Mouse (Mus musculus) midbrain, embryonic 15.5 days (tissue): ENCODE measurements around the gene Slc13a2. TPM values are rescaled to one million over a fixed set of nuclear protein-coding genes. Genes with fewer than 3 reads are reported as not detected.

ENCODE experiments used
- ATAC-seq: fragments of 200-750 bp; cut with Nextera tagmentation; replicated peaks from 2 replicates; pipeline ENCODE4 v1.8.0; 2017; ENCODE audit warnings: moderate TSS enrichment
- H3K27ac ChIP-seq: fragments of 300-500 bp; sonication (generic); 2 replicates; pipeline ENCODE4 v1.5.1; 2015; ENCODE audit warnings: mild to moderate bottlenecking, inconsistent platforms
- H3K27me3 ChIP-seq: fragments of 300-500 bp; sonication (generic); replicated peaks from 2 replicates; pipeline ENCODE4 v1.6.1; 2015; ENCODE audit warnings: inconsistent platforms
- H3K36me3 ChIP-seq: fragments of 300-500 bp; sonication (generic); replicated peaks from 2 replicates; pipeline ENCODE4 v1.6.1; 2015; ENCODE audit warnings: inconsistent platforms
- H3K4me1 ChIP-seq: fragments of 300-500 bp; sonication (generic); 2 replicates; pipeline ENCODE4 v1.6.1; 2015; ENCODE audit warnings: inconsistent platforms
- H3K4me2 ChIP-seq: fragments of 300-500 bp; sonication (generic); 2 replicates; pipeline ENCODE4 v1.6.1; 2015; ENCODE audit warnings: inconsistent platforms, mild to moderate bottlenecking, moderate library complexity
- H3K4me3 ChIP-seq: fragments of 300-500 bp; sonication (generic); 2 replicates; pipeline ENCODE4 v1.5.1; 2015; ENCODE audit warnings: mild to moderate bottlenecking, inconsistent platforms
- H3K9ac ChIP-seq: fragments of 300-500 bp; sonication (generic); 2 replicates; pipeline ENCODE4 v1.6.1; 2015; ENCODE audit warnings: mild to moderate bottlenecking, inconsistent platforms
- H3K9me3 ChIP-seq: fragments of 300-500 bp; sonication (generic); 2 replicates; pipeline ENCODE4 v1.6.1; 2016; ENCODE audit warnings: inconsistent platforms
- WGBS: fragments of 180-500 bp; shearing (Covaris S2); methylation state at CpG from one replicate; pipeline ENCODE4 v1.1.7; 2015; ENCODE audit warnings: mixed read lengths; 5-methylcytosine and 5-hydroxymethylcytosine counted together
- polyA plus RNA-seq: library from polyadenylated mRNA; unstranded; fragments of >200 nt; fragmentation: Nextera tagmentation; extraction: Ambion mirVana; gene quantifications from 2 replicates; pipeline ENCODE4 v1.2.1, GENCODE M21; 2015

Slc13a2 gene
- polyA plus RNA-seq, 1 experiment from 2014 or later = not detected

- Histone ChIP-seq H3K4me3 (no peak overlapping the region), H3K9me3 (no peaks in the 10 kb centered on the region), H3K27me3 (no peaks in the 10 kb centered on the region), H3K36me3 (no peaks in the 10 kb centered on the region), H3K27ac (no peak overlapping the region), H3K4me2 (no peak overlapping the region), H3K9ac (no peak overlapping the region), H3K4me1 (no peaks in the 10 kb centered on the region)
- ATAC-seq = no peak
- WGBS = 71% methylated on average over 5 of the region's 5 CpGs
Observed at GRCm38 (mm10) chr11:78428309-78428708, 6.3 kb upstream of the Slc13a2 start.

GRCm38 (mm10) chr11:78427655-78428054 lies 5.6 kb upstream of the Slc13a2 start:
- no peak for ATAC-seq
- no peak overlapping the region for H3K9ac ChIP-seq
- no peaks in the 10 kb centered on the region for H3K27me3 ChIP-seq
- no peaks in the 10 kb centered on the region for H3K4me1 ChIP-seq
- H3K36me3 ChIP-seq = no peaks in the 10 kb centered on the region
- no peaks in the 10 kb centered on the region for H3K9me3 ChIP-seq
- no peak overlapping the region for H3K4me3 ChIP-seq
- WGBS = 99% methylated on average over 6 of the region's 6 CpGs
- no peak overlapping the region for H3K27ac ChIP-seq
- no peak overlapping the region for H3K4me2 ChIP-seq

- no peak overlapping the region for H3K9ac ChIP-seq
- WGBS = 87% methylated on average over 1 of the region's 1 CpGs
- no peak for ATAC-seq
Observed at GRCm38 (mm10) chr11:78425572-78425971, 3.6 kb upstream of the Slc13a2 start.

GRCm38 (mm10) chr11:78424352-78424751 lies 2.3 kb upstream of the Slc13a2 start:
- WGBS = 77% methylated on average over 2 of the region's 2 CpGs

More at GRCm38 (mm10) chr11:78425572-78425971, 3.6 kb upstream of the Slc13a2 start:
- Histone ChIP-seq H3K9me3 (no peaks in the 10 kb centered on the region), H3K4me3 (no peak overlapping the region), H3K4me1 (no peaks in the 10 kb centered on the region), H3K27ac (no peak overlapping the region), H3K36me3 (no peaks in the 10 kb centered on the region), H3K4me2 (no peak overlapping the region), H3K27me3 (no peaks in the 10 kb centered on the region)

GRCm38 (mm10) chr11:78421201-78422009 lies 612 bp downstream of the Slc13a2 start:
- Histone ChIP-seq H3K27me3 (no peaks in the 10 kb centered on the region), H3K4me1 (no peaks in the 10 kb centered on the region), H3K4me3 (no peak overlapping the region), H3K4me2 (no peak overlapping the region), H3K9ac (no peak overlapping the region), H3K27ac (no peak overlapping the region), H3K36me3 (no peaks in the 10 kb centered on the region), H3K9me3 (no peaks in the 10 kb centered on the region)
- 73% methylated on average over 13 of the region's 13 CpGs for WGBS
- no peak for ATAC-seq

More at GRCm38 (mm10) chr11:78424352-78424751, 2.3 kb upstream of the Slc13a2 start:
- H3K27me3 ChIP-seq = no peaks in the 10 kb centered on the region
- no peak overlapping the region for H3K4me3 ChIP-seq
- no peak overlapping the region for H3K27ac ChIP-seq
- no peak for ATAC-seq
- H3K9ac ChIP-seq = no peak overlapping the region
- H3K4me1 ChIP-seq = no peaks in the 10 kb centered on the region
- no peak overlapping the region for H3K4me2 ChIP-seq
- no peaks in the 10 kb centered on the region for H3K9me3 ChIP-seq
- H3K36me3 ChIP-seq = no peaks in the 10 kb centered on the region

GRCm38 (mm10) chr11:78420263-78420889 lies 1.6 kb downstream of the Slc13a2 start:
- no peaks in the 10 kb centered on the region for H3K27me3 ChIP-seq
- H3K9ac ChIP-seq = no peak overlapping the region
- no peaks in the 10 kb centered on the region for H3K9me3 ChIP-seq
- ATAC-seq = no peak
- H3K4me3 ChIP-seq = no peak overlapping the region
- 82% methylated on average over 12 of the region's 12 CpGs for WGBS
- no peak overlapping the region for H3K27ac ChIP-seq
- H3K36me3 ChIP-seq = no peaks in the 10 kb centered on the region
- H3K4me2 ChIP-seq = no peak overlapping the region
- no peaks in the 10 kb centered on the region for H3K4me1 ChIP-seq

GRCm38 (mm10) chr11:78416854-78417253 lies 5.2 kb downstream of the Slc13a2 start:
- Histone ChIP-seq H3K36me3 (no peaks in the 10 kb centered on the region), H3K27me3 (no peaks in the 10 kb centered on the region), H3K27ac (no peak overlapping the region), H3K4me1 (no peaks in the 10 kb centered on the region), H3K9me3 (no peaks in the 10 kb centered on the region), H3K4me3 (no peak overlapping the region), H3K4me2 (no peak overlapping the region), H3K9ac (no peak overlapping the region)
- 84% methylated on average over 6 of the region's 6 CpGs for WGBS
- no peak for ATAC-seq

- H3K9me3 ChIP-seq = no peaks in the 10 kb centered on the region
- no peaks in the 10 kb centered on the region for H3K27me3 ChIP-seq
- 77% methylated on average over 6 of the region's 6 CpGs for WGBS
- no peak overlapping the region for H3K27ac ChIP-seq
- no peak overlapping the region for H3K4me3 ChIP-seq
- no peaks in the 10 kb centered on the region for H3K4me1 ChIP-seq
- no peak overlapping the region for H3K9ac ChIP-seq
- H3K4me2 ChIP-seq = no peak overlapping the region
- ATAC-seq = no peak
- H3K36me3 ChIP-seq = no peaks in the 10 kb centered on the region
Observed at GRCm38 (mm10) chr11:78412861-78413260, 9.2 kb downstream of the Slc13a2 start.

- no peaks in the 10 kb centered on the region for H3K27me3 ChIP-seq
- H3K9ac ChIP-seq = no peak overlapping the region
- ATAC-seq = no peak
- no peaks in the 10 kb centered on the region for H3K9me3 ChIP-seq
- 73% methylated on average over 6 of the region's 6 CpGs for WGBS
- H3K36me3 ChIP-seq = no peaks in the 10 kb centered on the region
- H3K4me1 ChIP-seq = no peaks in the 10 kb centered on the region
- H3K4me3 ChIP-seq = no peak overlapping the region
- H3K4me2 ChIP-seq = no peak overlapping the region
- H3K27ac ChIP-seq = no peak overlapping the region
Observed at GRCm38 (mm10) chr11:78412324-78412850, 9.6 kb downstream of the Slc13a2 start.

GRCm38 (mm10) chr11:78411606-78412323 lies 10.3 kb downstream of the Slc13a2 start:
- no peak overlapping the region for H3K4me2 ChIP-seq
- no peak for ATAC-seq
- no peak overlapping the region for H3K9ac ChIP-seq
- H3K36me3 ChIP-seq = no peaks in the 10 kb centered on the region
- 79% methylated on average over 11 of the region's 11 CpGs for WGBS
- H3K9me3 ChIP-seq = no peaks in the 10 kb centered on the region
- no peaks in the 10 kb centered on the region for H3K27me3 ChIP-seq
- H3K4me3 ChIP-seq = no peak overlapping the region
- no peaks in the 10 kb centered on the region for H3K4me1 ChIP-seq
- H3K27ac ChIP-seq = no peak overlapping the region

GRCm38 (mm10) chr11:78408256-78409240 lies 13.5 kb downstream of the Slc13a2 start:
- no peaks in the 10 kb centered on the region for H3K9me3 ChIP-seq
- H3K27ac ChIP-seq = no peak overlapping the region
- no peak overlapping the region for H3K4me2 ChIP-seq
- no peak overlapping the region for H3K9ac ChIP-seq
- WGBS = 86% methylated on average over 9 of the region's 9 CpGs
- no peak for ATAC-seq
- no peaks in the 10 kb centered on the region for H3K4me1 ChIP-seq
- H3K36me3 ChIP-seq = no peaks in the 10 kb centered on the region
- no peaks in the 10 kb centered on the region for H3K27me3 ChIP-seq
- no peak overlapping the region for H3K4me3 ChIP-seq
